ENCODE assay signal across 31 mouse cellular contexts in the genomic region with DNA sequence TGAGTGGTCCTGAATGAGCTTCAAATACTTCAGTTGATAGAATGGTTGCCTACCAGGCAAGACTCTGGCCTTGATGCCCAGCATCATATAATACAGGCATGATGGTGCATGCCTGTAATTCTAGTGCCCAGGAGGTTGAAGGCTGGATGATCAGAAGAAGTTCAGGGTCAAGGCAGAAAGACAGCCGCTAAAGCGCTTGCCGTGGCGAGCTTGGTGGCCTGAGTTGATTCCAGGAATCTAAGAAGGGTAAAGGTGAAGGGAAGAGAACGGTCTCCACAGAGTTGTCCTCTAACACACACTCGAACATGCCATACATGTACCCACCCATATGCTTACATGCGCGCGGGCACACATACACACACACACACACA. TPM values are rescaled to one million over a fixed set of nuclear protein-coding genes. Genes with fewer than 3 reads are reported as not detected.
A peak's percentile ranks its signal among the peaks of the same experiment; 100 is the strongest.
DNase-seq lines count a peak whose midpoint lies in the region; ATAC-seq and TF ChIP-seq lines count a peak whose summit lies in the region.
"Had no signal": no experiment of that assay in that cellular context is flagged by ENCODE, and none has a peak within 500 bp of the region (broad histone marks: within the 10 kb centered on the region; RNA-seq: fewer than 3 reads in every experiment).

No protein-coding gene starts in this region.

- H3K4me3 ChIP-seq in heart, embryonic 10.5 days, result no peak overlapping the region
- H3K4me3 ChIP-seq in heart, embryonic 15.5 days, result no peak overlapping the region
- H3K4me3 ChIP-seq in heart, adult 2 months, result no peak overlapping the region
- H3K4me3 ChIP-seq in layer of hippocampus, adult 2 months, result no peak overlapping the region
- H3K4me3 ChIP-seq: forebrain, embryonic 10.5 days; forebrain, embryonic 13.5 days had no signal

- H3K4me1 ChIP-seq in heart, embryonic 10.5 days, result peaks cover 54% of the 10 kb centered on the region
- H3K4me1 ChIP-seq in heart, embryonic 15.5 days (replicated peaks), result peaks cover 48% of the 10 kb centered on the region
- peaks cover 11% of the 10 kb centered on the region for H3K4me1 ChIP-seq in heart, adult 2 months (ENCODE audit: control insufficient read depth, insufficient read depth, low read length)

- intact Hi-C loops in heart, adult 2 months (cut with DNase I), result no loop called here

- no peak for TF ChIP-seq POLR2A in heart, adult 2 months (IDR thresholded peaks at IDR 0.05; ENCODE audit: insufficient read depth, low read depth, low read length)

- H3K79me2 ChIP-seq in heart, adult 2 months (replicated peaks; ENCODE audit: control insufficient read depth, insufficient read depth, low read length), result 0 out of 2 replicates have a peak, but pooled peaks cover 2% of the 10 kb centered on the region

- 95% methylated on average over 9 of the region's 9 CpGs for WGBS in heart, embryonic 10.5 days
- 87% methylated on average over 9 of the region's 9 CpGs for WGBS in heart, embryonic 15.5 days
- WGBS in heart, adult 2 months, result 91% methylated on average over 9 of the region's 9 CpGs

- no peak overlapping the region for H3K9ac ChIP-seq in heart, embryonic 15.5 days
- H3K9ac ChIP-seq in heart, adult 2 months (ENCODE audit: low read depth, low read length), result no peak overlapping the region
- H3K9ac ChIP-seq: forebrain, embryonic 13.5 days; hindbrain, embryonic 14.5 days had no signal

- TF ChIP-seq CTCF in heart, adult 2 months (IDR thresholded peaks at IDR 0.05), result no peak
- TF ChIP-seq CTCF in layer of hippocampus, adult 2 months (conservative IDR thresholded peaks at IDR 0.05), result no peak

- H3K27ac ChIP-seq in heart, embryonic 10.5 days, result peak overlapping the region; percentile 42; the same call in 1 of the 2 replicates
- 0 out of 2 replicates have a peak overlapping the region, but pooled peaks have one; percentile 56 for H3K27ac ChIP-seq in heart, embryonic 15.5 days
- H3K27ac ChIP-seq in heart, adult 2 months, result no peak overlapping the region
- H3K27ac ChIP-seq in layer of hippocampus, adult 2 months, result 0 out of 2 replicates have a peak overlapping the region, but pooled peaks have one; percentile 10
- H3K27ac ChIP-seq: hindbrain, embryonic 14.5 days; hindbrain, postnatal 0 days had no signal

- no peaks in the 10 kb centered on the region for H3K27me3 ChIP-seq in heart, embryonic 10.5 days (ENCODE audit: insufficient read depth, poor library complexity, severe bottlenecking)
- H3K27me3 ChIP-seq in heart, embryonic 15.5 days, result no peaks in the 10 kb centered on the region
- no peaks in the 10 kb centered on the region for H3K27me3 ChIP-seq in heart, adult 2 months (ENCODE audit: control insufficient read depth, insufficient read depth, low read length)
- H3K27me3 ChIP-seq: CH12.LX; forebrain, embryonic 13.5 days; Patski had no signal

- H3K36me3 ChIP-seq in heart, embryonic 10.5 days, result peaks cover 72% of the 10 kb centered on the region
- peaks cover 48% of the 10 kb centered on the region for H3K36me3 ChIP-seq in heart, embryonic 15.5 days
- H3K36me3 ChIP-seq in heart, adult 2 months (ENCODE audit: control insufficient read depth, insufficient read depth, low read length), result no peaks in the 10 kb centered on the region

- DNase-seq in adrenal gland, adult 2 months, result peak; percentile 56
- DNase-seq in adrenal gland, postnatal 25 days, result no peak
- no peak for DNase-seq in heart, embryonic 10.5 days (ENCODE audit: low spot score)
- DNase-seq in heart, adult 9 months (ENCODE audit: low spot score in 2 of 2), result no peak
- no peak for DNase-seq in heart, adult 2 months
- DNase-seq in layer of hippocampus, adult 2 months (ENCODE audit: low spot score in 2 of 2), result no peak
- no peak for DNase-seq in layer of hippocampus, adult 8-10 months (ENCODE audit: low spot score in 2 of 2)
- DNase-seq: adrenal gland, postnatal 10 days; B cell, adult 2 months; cerebellum, adult 18-20 months; cerebellum, adult 9-10 months; heart, postnatal 10 days; heart, postnatal 4 days; kidney, adult 18-20 months had no signal

- no peak for ATAC-seq in heart, embryonic 15.5 days (replicated peaks; ENCODE audit: insufficient number of reproducible peaks, insufficient read depth, low FRiP score, low read depth)
- ATAC-seq: forebrain, embryonic 13.5 days; forebrain, embryonic 16.5 days; hindbrain, postnatal 0 days; inflammation-experienced regulatory T-cells, adult 6 months; intestine, embryonic 16.5 days; Patski had no signal

- H3K9me3 ChIP-seq in heart, embryonic 10.5 days, result no peaks in the 10 kb centered on the region
- no peaks in the 10 kb centered on the region for H3K9me3 ChIP-seq in heart, embryonic 15.5 days (replicated peaks)
- H3K9me3 ChIP-seq: forebrain, embryonic 10.5 days; forebrain, embryonic 13.5 days; G1E had no signal

- no peak overlapping the region for H3K4me2 ChIP-seq in heart, embryonic 15.5 days
- H3K4me2 ChIP-seq: forebrain, embryonic 13.5 days; hindbrain, embryonic 14.5 days had no signal

- TF ChIP-seq EP300 in heart, adult 2 months (IDR thresholded peaks at IDR 0.05; ENCODE audit: insufficient read depth, low read depth, low read length), result no peak

RNA-seq across cellular contexts. Expression of gene H1f0, which starts 38.2 kb away (rescaled TPM):
- 100 to 1,000 TPM in 1 of 2 experiments, 10 to 100 TPM in 1; 94.6 to 204 TPM for total RNA-seq in adrenal gland, adult 2 months (2021)
- 109 and 135 TPM in 2 replicates for polyA plus RNA-seq in adrenal gland, adult 2 months (2012; rRNA removed)
- total RNA-seq in adrenal gland, postnatal 25 days (2021), result 159 and 217 TPM in 2 replicates
- polyA plus RNA-seq in heart, embryonic 10.5 days (2016; fragmentation: Nextera tagmentation; extraction: Ambion mirVana), result 195 and 250 TPM in 2 replicates
- polyA plus RNA-seq in heart, embryonic 15.5 days (2015; fragmentation: Nextera tagmentation; extraction: Ambion mirVana), result 289 and 300 TPM in 2 replicates
- total RNA-seq in heart, adult 2 months (2021), result 10 to 100 TPM; 73.3 to 82.4 TPM
- polyA plus RNA-seq in heart, adult 2 months (2012; rRNA removed), result 54.2 and 66.4 TPM in 2 replicates
- total RNA-seq in layer of hippocampus, adult 2 months (2021), result 10 to 100 TPM; 86.3 to 89.0 TPM
- 10 to 100 TPM; 73.6 to 88.0 (median 81.8) TPM for total RNA-seq in layer of hippocampus, adult 8-10 months (2022)

RNA-seq across cellular contexts. Expression of gene Triobp, which starts 42.6 kb away (rescaled TPM):
- 100 to 1,000 TPM in 1 of 2 experiments, 10 to 100 TPM in 1; 93.7 to 129 TPM for total RNA-seq in adrenal gland, adult 2 months (2021)
- 101 and 134 TPM in 2 replicates for polyA plus RNA-seq in adrenal gland, adult 2 months (2012; rRNA removed)
- 113 and 114 TPM in 2 replicates for total RNA-seq in adrenal gland, postnatal 25 days (2021)
- polyA plus RNA-seq in heart, embryonic 10.5 days (2016; fragmentation: Nextera tagmentation; extraction: Ambion mirVana), result 63.6 and 68.2 TPM in 2 replicates
- 36.8 and 54.5 TPM in 2 replicates for polyA plus RNA-seq in heart, embryonic 15.5 days (2015; fragmentation: Nextera tagmentation; extraction: Ambion mirVana)
- total RNA-seq in heart, adult 2 months (2021), result 10 to 100 TPM; 24.4 to 30.9 TPM
- 22.0 and 26.7 TPM in 2 replicates for polyA plus RNA-seq in heart, adult 2 months (2012; rRNA removed)
- 10 to 100 TPM; 10.0 to 13.4 TPM for total RNA-seq in layer of hippocampus, adult 2 months (2021)
- 10 to 100 TPM in 2 of 4 experiments, 1 to 10 TPM in 2; 7.0 to 14.1 (median 11.5) TPM for total RNA-seq in layer of hippocampus, adult 8-10 months (2022)

RNA-seq across cellular contexts. Expression of gene Galr3, which starts 51.6 kb away (rescaled TPM):
- under 1 TPM in 1 of 2 experiments, not detected in 1; 0.28 TPM for total RNA-seq in adrenal gland, adult 2 months (2021)
- 1.4 and 4.2 TPM in 2 replicates for polyA plus RNA-seq in adrenal gland, adult 2 months (2012; rRNA removed)
- 0.39 TPM in 1 of 2 replicates, not detected in the other for total RNA-seq in adrenal gland, postnatal 25 days (2021)
- 0.26 TPM in 1 of 2 replicates, not detected in the other for polyA plus RNA-seq in heart, embryonic 10.5 days (2016; fragmentation: Nextera tagmentation; extraction: Ambion mirVana)
- polyA plus RNA-seq in heart, embryonic 15.5 days (2015; fragmentation: Nextera tagmentation; extraction: Ambion mirVana), result not detected in 2 replicates
- total RNA-seq in heart, adult 2 months (2021), result not detected
- polyA plus RNA-seq in heart, adult 2 months (2012; rRNA removed), result not detected in 2 replicates
- under 1 TPM in 1 of 2 experiments, not detected in 1; 0.39 TPM for total RNA-seq in layer of hippocampus, adult 2 months (2021)
- total RNA-seq in layer of hippocampus, adult 8-10 months (2022), result 1 to 10 TPM in 1 of 4 experiments, under 1 TPM in 1, not detected in 2; 0.81 to 1.0 TPM
- total RNA-seq: G1E; gastrocnemius, adult 18-20 months; gastrocnemius, postnatal 25 days; heart, adult 8-10 months; heart, postnatal 10 days; heart, postnatal 4 days had no signal
- polyA plus RNA-seq: embryonic facial prominence, embryonic 11.5 days; embryonic facial prominence, embryonic 14.5 days; forebrain, embryonic 10.5 days; forebrain, embryonic 13.5 days; forebrain, embryonic 16.5 days; G1E; hindbrain, embryonic 11.5 days; hindbrain, embryonic 14.5 days; inflammation-experienced regulatory T-cells, adult 6 months had no signal

RNA-seq across cellular contexts. Expression of gene Nol12, which starts 55.3 kb away (rescaled TPM):
- total RNA-seq in adrenal gland, adult 2 months (2021), result 10 to 100 TPM; 42.0 to 57.2 TPM
- polyA plus RNA-seq in adrenal gland, adult 2 months (2012; rRNA removed), result 21.3 and 22.5 TPM in 2 replicates
- 42.7 and 44.0 TPM in 2 replicates for total RNA-seq in adrenal gland, postnatal 25 days (2021)
- 45.8 and 70.0 TPM in 2 replicates for polyA plus RNA-seq in heart, embryonic 10.5 days (2016; fragmentation: Nextera tagmentation; extraction: Ambion mirVana)
- 29.9 and 30.3 TPM in 2 replicates for polyA plus RNA-seq in heart, embryonic 15.5 days (2015; fragmentation: Nextera tagmentation; extraction: Ambion mirVana)
- total RNA-seq in heart, adult 2 months (2021), result 10 to 100 TPM; 13.8 to 17.4 TPM
- 9.9 and 13.1 TPM in 2 replicates for polyA plus RNA-seq in heart, adult 2 months (2012; rRNA removed)
- 10 to 100 TPM; 41.4 to 41.8 TPM for total RNA-seq in layer of hippocampus, adult 2 months (2021)
- total RNA-seq in layer of hippocampus, adult 8-10 months (2022), result 10 to 100 TPM; 34.4 to 41.8 (median 37.7) TPM
